Mouse (Mus musculus): Measurements from ENCODE around the gene Igfbp1. TPM values are rescaled to one million over a fixed set of nuclear protein-coding genes. Genes with fewer than 3 reads are reported as not detected.
A peak's percentile ranks its signal among the peaks of the same experiment; 100 is the strongest.

The Igfbp1 gene
- 0.10 and 0.20 TPM in 2 replicates for polyA plus RNA-seq (2015; fragmentation: Nextera tagmentation; extraction: Ambion mirVana)

DNA sequence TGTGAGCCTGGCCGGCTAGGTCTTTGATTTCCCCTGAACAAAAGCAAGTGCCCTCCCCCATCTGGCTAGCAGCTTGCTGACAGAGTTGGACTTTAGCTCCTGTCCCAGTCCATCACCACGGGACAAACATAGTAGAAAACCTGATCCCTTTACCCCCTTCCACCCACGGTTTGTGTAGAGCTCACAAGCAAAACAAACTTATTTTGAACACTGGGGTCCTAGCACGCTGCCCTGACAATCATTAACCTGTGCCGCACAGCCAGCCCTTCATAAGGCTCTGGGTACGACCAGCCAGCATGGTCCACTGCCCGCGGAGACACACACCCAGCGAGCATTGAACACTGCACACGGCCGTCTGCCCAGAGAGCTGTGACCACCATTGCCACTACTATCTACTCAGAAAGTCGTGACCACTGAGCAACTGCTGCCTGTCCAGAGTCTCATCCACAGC lies at the start of gene Igfbp1:
Gene Igfbp1 (plus strand): TSS at position 292 of the 451 bp plus-strand sequence.
- Histone ChIP-seq H3K9me3 (ENCODE audit: control insufficient read depth, low read length) (no peaks in the 10 kb centered on the region), H3K4me1 (ENCODE audit: control insufficient read depth, insufficient read depth, low read depth, low read length) (no peaks in the 10 kb centered on the region), H3K27ac (ENCODE audit: low read depth, low read length) (no peak within 1 kb of the TSS), H3K4me3 (ENCODE audit: low read length) (no peak within 1 kb of the TSS), H3K4me2 (ENCODE audit: low read length) (no peak within 1 kb of the TSS), H3K27me3 (replicated peaks; ENCODE audit: control insufficient read depth, insufficient read depth, low read length) (no peaks in the 10 kb centered on the region), H3K9ac (ENCODE audit: low read depth, low read length) (no peak within 1 kb of the TSS), H3K36me3 (ENCODE audit: control insufficient read depth, insufficient read depth, low read length) (no peaks in the 10 kb centered on the region)
- WGBS = 31% methylated on average over 12 of the region's 12 CpGs
- no peak for ATAC-seq

DNA sequence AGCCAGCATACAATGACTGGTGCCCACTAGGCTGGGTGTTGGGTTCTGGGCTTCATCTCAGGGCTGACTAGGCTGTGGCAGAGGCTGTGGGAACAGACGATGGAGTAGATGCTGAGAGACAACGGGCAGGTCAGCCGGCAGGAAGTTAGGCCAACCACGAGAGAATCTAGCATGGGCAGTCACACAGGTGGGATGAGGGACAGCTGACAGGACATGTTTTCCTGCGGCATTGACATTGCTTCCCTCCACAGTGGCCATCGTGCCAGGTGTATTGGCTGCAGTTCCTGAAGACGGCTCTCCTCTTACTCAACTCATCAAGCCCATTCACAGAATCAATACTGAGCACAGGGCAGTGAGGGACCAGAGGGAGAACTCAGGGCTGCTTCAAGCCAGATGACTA lies 49.6 kb upstream of the Igfbp1 start:
- H3K9me3 ChIP-seq (ENCODE audit: control insufficient read depth, low read length) = no peaks in the 10 kb centered on the region
- H3K9ac ChIP-seq (ENCODE audit: low read depth, low read length) = no peak overlapping the region
- no peaks in the 10 kb centered on the region; the same call in 1 of the 2 replicates for H3K4me1 ChIP-seq (ENCODE audit: control insufficient read depth, insufficient read depth, low read depth, low read length)
- 84% methylated on average over 7 of the region's 7 CpGs for WGBS
- peaks cover 18% of the 10 kb centered on the region for H3K36me3 ChIP-seq (ENCODE audit: control insufficient read depth, insufficient read depth, low read length)
- no peak overlapping the region for H3K4me2 ChIP-seq (ENCODE audit: low read length)
- no peaks in the 10 kb centered on the region for H3K27me3 ChIP-seq (replicated peaks; ENCODE audit: control insufficient read depth, insufficient read depth, low read length)
- no peak for ATAC-seq
- no peak overlapping the region for H3K27ac ChIP-seq (ENCODE audit: low read depth, low read length)
- no peak overlapping the region for H3K4me3 ChIP-seq (ENCODE audit: low read length)

DNA sequence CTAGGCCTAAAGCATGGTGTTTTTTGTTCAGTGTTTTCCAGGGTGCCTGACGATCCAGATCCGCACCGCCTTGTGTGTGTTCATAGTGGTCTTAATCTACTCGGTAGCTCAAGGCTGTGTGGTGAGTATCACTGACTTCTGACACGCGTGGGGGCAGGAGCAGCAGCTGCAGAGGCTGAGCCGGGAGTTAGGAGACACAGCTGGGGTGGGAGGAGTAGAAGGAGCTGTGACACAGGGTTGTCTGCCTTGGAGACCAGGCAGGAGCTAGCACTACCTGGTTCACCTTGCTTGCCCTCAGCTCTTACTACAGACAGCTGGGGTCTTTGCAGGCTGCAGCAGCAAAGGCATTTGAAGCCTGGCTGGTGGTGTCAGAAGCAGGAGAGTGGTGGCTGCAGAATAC lies 48.1 kb upstream of the Igfbp1 start:
- no peaks in the 10 kb centered on the region for H3K9me3 ChIP-seq (ENCODE audit: control insufficient read depth, low read length)
- no peak for ATAC-seq
- H3K4me3 ChIP-seq (ENCODE audit: low read length) = no peak overlapping the region
- no peaks in the 10 kb centered on the region; the same call in 1 of the 2 replicates for H3K4me1 ChIP-seq (ENCODE audit: control insufficient read depth, insufficient read depth, low read depth, low read length)
- no peaks in the 10 kb centered on the region for H3K27me3 ChIP-seq (replicated peaks; ENCODE audit: control insufficient read depth, insufficient read depth, low read length)
- no peak overlapping the region for H3K4me2 ChIP-seq (ENCODE audit: low read length)
- H3K36me3 ChIP-seq (ENCODE audit: control insufficient read depth, insufficient read depth, low read length) = peaks cover 20% of the 10 kb centered on the region
- H3K27ac ChIP-seq (ENCODE audit: low read depth, low read length) = no peak overlapping the region
- no peak overlapping the region for H3K9ac ChIP-seq (ENCODE audit: low read depth, low read length)
- WGBS = 75% methylated on average over 7 of the region's 7 CpGs

- Histone ChIP-seq H3K27me3 (replicated peaks; ENCODE audit: control insufficient read depth, insufficient read depth, low read length) (no peaks in the 10 kb centered on the region), H3K9ac (ENCODE audit: low read depth, low read length) (no peak overlapping the region; the same call in 1 of the 2 replicates), H3K36me3 (ENCODE audit: control insufficient read depth, insufficient read depth, low read length) (peaks cover 18% of the 10 kb centered on the region; the same call in 1 of the 2 replicates), H3K9me3 (ENCODE audit: control insufficient read depth, low read length) (no peaks in the 10 kb centered on the region), H3K4me3 (ENCODE audit: low read length) (no peak overlapping the region), H3K27ac (ENCODE audit: low read depth, low read length) (no peak overlapping the region), H3K4me1 (ENCODE audit: control insufficient read depth, insufficient read depth, low read depth, low read length) (no peaks in the 10 kb centered on the region; the same call in 1 of the 2 replicates), H3K4me2 (ENCODE audit: low read length) (no peak overlapping the region)
- WGBS = 81% methylated on average over 8 of the region's 8 CpGs
- peak; percentile 46; the same call in 1 of the 2 replicates for ATAC-seq
Observed at GRCm38 (mm10) chr11:7150511-7150910, 47.1 kb upstream of the Igfbp1 start.

- Histone ChIP-seq H3K9ac (ENCODE audit: low read depth, low read length) (no peak overlapping the region), H3K36me3 (ENCODE audit: control insufficient read depth, insufficient read depth, low read length) (peaks cover 18% of the 10 kb centered on the region; the same call in 1 of the 2 replicates), H3K27ac (ENCODE audit: low read depth, low read length) (no peak overlapping the region), H3K9me3 (ENCODE audit: control insufficient read depth, low read length) (no peaks in the 10 kb centered on the region), H3K4me3 (ENCODE audit: low read length) (no peak overlapping the region), H3K4me2 (ENCODE audit: low read length) (no peak overlapping the region), H3K4me1 (ENCODE audit: control insufficient read depth, insufficient read depth, low read depth, low read length) (no peaks in the 10 kb centered on the region; the same call in 1 of the 2 replicates), H3K27me3 (replicated peaks; ENCODE audit: control insufficient read depth, insufficient read depth, low read length) (no peaks in the 10 kb centered on the region)
- ATAC-seq = no peak
- 94% methylated on average over 12 of the region's 12 CpGs for WGBS
Observed at GRCm38 (mm10) chr11:7152371-7152770, 45.2 kb upstream of the Igfbp1 start.

DNA sequence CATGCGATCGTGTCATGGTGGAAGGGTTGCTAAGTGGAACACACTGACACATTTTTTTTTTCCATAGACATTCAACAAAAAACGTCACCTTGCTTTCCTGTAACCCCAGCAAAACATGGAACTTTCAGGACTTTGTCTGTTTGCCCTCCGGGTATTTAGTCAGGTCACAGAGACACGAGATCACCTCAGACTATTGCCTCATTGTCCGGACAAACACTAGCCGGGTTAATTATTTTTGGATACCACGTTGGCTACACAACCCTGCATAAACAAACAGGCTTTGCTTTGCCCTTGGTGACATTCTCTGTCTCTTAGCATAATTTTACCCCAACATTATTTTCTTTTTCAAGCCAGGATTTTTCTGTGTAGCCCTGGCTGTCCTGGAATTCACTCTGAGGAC lies 44.5 kb upstream of the Igfbp1 start:
- no peak for ATAC-seq
- H3K9me3 ChIP-seq (ENCODE audit: control insufficient read depth, low read length) = no peaks in the 10 kb centered on the region
- WGBS = 80% methylated on average over 8 of the region's 8 CpGs
- no peak overlapping the region for H3K9ac ChIP-seq (ENCODE audit: low read depth, low read length)
- H3K27me3 ChIP-seq (replicated peaks; ENCODE audit: control insufficient read depth, insufficient read depth, low read length) = no peaks in the 10 kb centered on the region
- H3K4me3 ChIP-seq (ENCODE audit: low read length) = no peak overlapping the region
- no peak overlapping the region for H3K27ac ChIP-seq (ENCODE audit: low read depth, low read length)
- peaks cover 16% of the 10 kb centered on the region; the same call in 1 of the 2 replicates for H3K36me3 ChIP-seq (ENCODE audit: control insufficient read depth, insufficient read depth, low read length)
- H3K4me1 ChIP-seq (ENCODE audit: control insufficient read depth, insufficient read depth, low read depth, low read length) = no peaks in the 10 kb centered on the region; the same call in 1 of the 2 replicates
- H3K4me2 ChIP-seq (ENCODE audit: low read length) = no peak overlapping the region

- Histone ChIP-seq H3K4me1 (ENCODE audit: control insufficient read depth, insufficient read depth, low read depth, low read length) (peaks cover 15% of the 10 kb centered on the region), H3K36me3 (ENCODE audit: control insufficient read depth, insufficient read depth, low read length) (peaks cover 10% of the 10 kb centered on the region; the same call in 1 of the 2 replicates), H3K9me3 (ENCODE audit: control insufficient read depth, low read length) (no peaks in the 10 kb centered on the region), H3K4me3 (ENCODE audit: low read length) (no peak overlapping the region), H3K27ac (ENCODE audit: low read depth, low read length) (no peak overlapping the region), H3K4me2 (ENCODE audit: low read length) (no peak overlapping the region), H3K9ac (ENCODE audit: low read depth, low read length) (no peak overlapping the region), H3K27me3 (replicated peaks; ENCODE audit: control insufficient read depth, insufficient read depth, low read length) (no peaks in the 10 kb centered on the region)
- whole genome bisulfite sequencing = 73% methylated on average over 4 of the region's 4 CpGs
- ATAC-seq = no peak
Observed at GRCm38 (mm10) chr11:7156427-7156826, 41.2 kb upstream of the Igfbp1 start.

DNA sequence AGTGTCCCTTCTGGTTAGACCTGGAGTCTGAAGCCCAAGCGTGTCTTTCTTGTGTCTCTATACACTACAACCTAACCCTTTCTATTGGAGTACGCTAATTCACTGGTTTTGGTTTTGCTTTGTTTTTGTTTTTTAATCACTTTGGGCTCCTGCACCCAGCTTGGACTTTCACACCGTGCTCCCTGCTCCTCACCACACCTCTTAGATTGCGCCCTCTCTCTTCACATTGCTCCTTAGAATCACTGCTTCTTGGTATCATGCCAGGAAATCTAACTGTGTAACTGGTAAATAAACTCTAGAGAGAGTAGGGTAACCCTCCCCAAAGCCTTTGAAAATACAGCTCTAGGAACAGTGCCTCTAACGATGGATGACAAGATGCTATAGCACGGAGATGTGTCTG lies 39.4 kb upstream of the Igfbp1 start:
- Histone ChIP-seq H3K4me3 (ENCODE audit: low read length) (no peak overlapping the region), H3K4me1 (ENCODE audit: control insufficient read depth, insufficient read depth, low read depth, low read length) (peaks cover 15% of the 10 kb centered on the region), H3K9ac (ENCODE audit: low read depth, low read length) (no peak overlapping the region), H3K9me3 (ENCODE audit: control insufficient read depth, low read length) (no peaks in the 10 kb centered on the region), H3K4me2 (ENCODE audit: low read length) (no peak overlapping the region), H3K36me3 (ENCODE audit: control insufficient read depth, insufficient read depth, low read length) (peaks cover 6% of the 10 kb centered on the region; the same call in 1 of the 2 replicates), H3K27ac (ENCODE audit: low read depth, low read length) (no peak overlapping the region), H3K27me3 (replicated peaks; ENCODE audit: control insufficient read depth, insufficient read depth, low read length) (no peaks in the 10 kb centered on the region)
- no peak for ATAC-seq
- 88% methylated on average over 6 of the region's 6 CpGs for WGBS

GRCm38 (mm10) chr11:7160146-7160545 lies 37.4 kb upstream of the Igfbp1 start:
- no peak overlapping the region for H3K4me2 ChIP-seq (ENCODE audit: low read length)
- H3K9me3 ChIP-seq (ENCODE audit: control insufficient read depth, low read length) = no peaks in the 10 kb centered on the region
- peak; percentile 28; the same call in 1 of the 2 replicates for ATAC-seq
- H3K4me1 ChIP-seq (ENCODE audit: control insufficient read depth, insufficient read depth, low read depth, low read length) = peaks cover 15% of the 10 kb centered on the region
- 62% methylated on average over 6 of the region's 6 CpGs for WGBS
- H3K36me3 ChIP-seq (ENCODE audit: control insufficient read depth, insufficient read depth, low read length) = no peaks in the 10 kb centered on the region
- no peak overlapping the region for H3K9ac ChIP-seq (ENCODE audit: low read depth, low read length)
- H3K27me3 ChIP-seq (replicated peaks; ENCODE audit: control insufficient read depth, insufficient read depth, low read length) = no peaks in the 10 kb centered on the region
- peak overlapping the region; percentile 55 for H3K27ac ChIP-seq (ENCODE audit: low read depth, low read length)
- no peak overlapping the region for H3K4me3 ChIP-seq (ENCODE audit: low read length)

Measured in hindbrain, embryonic 16.5 days (tissue).